Mouse (Mus musculus) kidney, adult 2 months (tissue): Measurements from ENCODE around the gene Hvcn1.

Experiments
- CTCF ChIP-seq: fragments of 200-500 bp; conservative IDR thresholded peaks from 2 replicates; pipeline ENCODE4 v1.5.1; 2011; ENCODE audit warnings: low read depth, mild to moderate bottlenecking, control low read depth, low read length, moderate library complexity, mixed read lengths; ENCODE audit not compliant: insufficient read depth, insufficient read length
- POLR2A ChIP-seq: fragments of 200-500 bp; IDR thresholded peaks from one replicate; pipeline ENCODE4 v1.6.1; 2011; ENCODE audit warnings: low read depth, low read length, control low read depth

DNA sequence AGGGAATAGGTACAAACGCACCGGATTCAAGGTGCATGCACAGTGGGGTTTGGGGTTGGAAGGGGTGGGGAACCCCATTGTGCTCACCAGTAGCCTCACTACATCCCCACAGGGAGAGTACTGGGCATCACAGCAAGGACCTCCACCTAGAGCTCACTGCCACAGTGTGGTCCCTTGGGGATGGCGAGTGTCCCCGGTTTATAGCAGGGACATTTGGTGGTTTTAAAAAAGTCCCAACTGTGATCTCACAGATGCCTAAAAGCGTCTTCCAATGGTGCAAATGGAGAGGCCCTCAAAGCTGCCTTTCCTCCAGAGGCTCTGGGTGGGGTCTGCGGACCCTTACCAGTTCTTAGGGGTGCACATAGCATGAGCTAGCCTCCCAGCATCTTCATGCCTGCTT lies 7.3 kb downstream of the Hvcn1 start:
- TF ChIP-seq CTCF (no peak), POLR2A (no peak)
